In the genomic region with DNA sequence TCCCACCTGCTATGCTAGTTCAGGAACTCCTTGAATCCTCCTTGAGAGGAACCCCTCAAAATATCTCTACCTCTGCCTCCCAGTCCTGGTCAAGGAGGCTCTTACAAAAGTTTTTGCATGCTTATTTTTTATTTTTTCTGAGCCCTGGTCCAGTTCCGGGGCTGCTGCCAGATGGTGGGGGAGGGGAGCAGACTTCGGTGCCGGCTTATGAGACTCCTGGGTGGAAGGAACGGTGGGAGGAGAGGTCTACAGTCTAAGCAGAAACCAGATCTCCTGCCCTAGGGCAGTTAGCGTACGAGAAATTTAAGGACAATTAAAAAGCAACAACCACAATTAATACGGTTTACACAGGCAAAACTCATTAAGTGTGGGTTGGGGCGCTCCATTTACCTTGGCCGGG, we compare ENCODE assay signal across 11 mouse cellular contexts.
DNase-seq lines count a peak whose midpoint lies in the region; ATAC-seq and TF ChIP-seq lines count a peak whose summit lies in the region.
"Had no signal": no experiment of that assay in that cellular context is flagged by ENCODE, and none has a peak within 500 bp of the region (broad histone marks: within the 10 kb centered on the region; RNA-seq: fewer than 3 reads in every experiment).

No protein-coding gene starts in this region.

- 33% methylated on average over 9 of the region's 9 CpGs for WGBS in hindbrain, embryonic 12.5 days
- WGBS in hindbrain, postnatal 0 days: 29% methylated on average over 9 of the region's 9 CpGs
- WGBS in embryonic facial prominence, embryonic 12.5 days: 7% methylated on average over 9 of the region's 9 CpGs
- WGBS in kidney, embryonic 16.5 days: 20% methylated on average over 9 of the region's 9 CpGs
- WGBS in neural tube, embryonic 14.5 days: 16% methylated on average over 9 of the region's 9 CpGs
- 57% methylated on average over 9 of the region's 9 CpGs for WGBS in liver, embryonic 12.5 days (ENCODE audit: insufficient replicate concordance)

- peaks cover 30% of the 10 kb centered on the region for H3K4me1 ChIP-seq in hindbrain, embryonic 12.5 days
- peaks cover 21% of the 10 kb centered on the region for H3K4me1 ChIP-seq in hindbrain, postnatal 0 days (ENCODE audit: insufficient read depth, low read length)
- peaks cover 71% of the 10 kb centered on the region for H3K4me1 ChIP-seq in embryonic facial prominence, embryonic 12.5 days
- peaks cover 75% of the 10 kb centered on the region for H3K4me1 ChIP-seq in kidney, embryonic 16.5 days (ENCODE audit: insufficient read depth, low read length)
- peaks cover 22% of the 10 kb centered on the region for H3K4me1 ChIP-seq in neural tube, embryonic 14.5 days (ENCODE audit: control insufficient read depth, insufficient read depth, low read length)
- H3K4me1 ChIP-seq in liver, embryonic 12.5 days: peaks cover 4% of the 10 kb centered on the region; the same call in 1 of the 2 replicates

- no peak for DNase-seq in hindbrain, postnatal 0 days (ENCODE audit: low spot score)
- DNase-seq in spleen, postnatal 14 days (ENCODE audit: low spot score in 2 of 2): no peak
- DNase-seq: forebrain, postnatal 0 days; midbrain, embryonic 14.5 days had no signal

- ATAC-seq in hindbrain, embryonic 12.5 days (ENCODE audit: low FRiP score): no peak
- no peak for ATAC-seq in hindbrain, postnatal 0 days
- no peak for ATAC-seq in embryonic facial prominence, embryonic 12.5 days (ENCODE audit: insufficient number of reproducible peaks, insufficient read depth, low FRiP score, low TSS enrichment)
- ATAC-seq in kidney, embryonic 16.5 days (ENCODE audit: low FRiP score, low TSS enrichment): peak; percentile 21; the same call in 1 of the 2 replicates
- peak; percentile 35; the same call in 1 of the 2 replicates for ATAC-seq in neural tube, embryonic 14.5 days (ENCODE audit: low read depth)
- no peak for ATAC-seq in liver, embryonic 12.5 days
- ATAC-seq: forebrain, postnatal 0 days; Patski had no signal

- TF ChIP-seq CTCF in hindbrain, postnatal 0 days (IDR thresholded peaks at IDR 0.05; ENCODE audit: low read depth): no peak

- 0 out of 2 replicates have a peak overlapping the region, but pooled peaks have one; percentile 71 for H3K27ac ChIP-seq in hindbrain, embryonic 12.5 days
- H3K27ac ChIP-seq in hindbrain, postnatal 0 days: no peak overlapping the region
- peak overlapping the region; percentile 91 for H3K27ac ChIP-seq in embryonic facial prominence, embryonic 12.5 days
- peak overlapping the region; percentile 96 for H3K27ac ChIP-seq in kidney, embryonic 16.5 days (ENCODE audit: low read length)
- H3K27ac ChIP-seq in neural tube, embryonic 14.5 days (ENCODE audit: low read depth, low read length): no peak overlapping the region
- H3K27ac ChIP-seq in liver, embryonic 12.5 days: no peak overlapping the region
- H3K27ac ChIP-seq: layer of hippocampus, adult 2 months had no signal

- no peak overlapping the region for H3K4me3 ChIP-seq in hindbrain, embryonic 12.5 days
- no peak overlapping the region for H3K4me3 ChIP-seq in hindbrain, postnatal 0 days (ENCODE audit: low read length)
- no peak overlapping the region for H3K4me3 ChIP-seq in embryonic facial prominence, embryonic 12.5 days
- H3K4me3 ChIP-seq in kidney, embryonic 16.5 days (ENCODE audit: low read length): no peak overlapping the region
- no peak overlapping the region for H3K4me3 ChIP-seq in neural tube, embryonic 14.5 days (ENCODE audit: low read depth, low read length)
- no peak overlapping the region for H3K4me3 ChIP-seq in liver, embryonic 12.5 days
- H3K4me3 ChIP-seq: layer of hippocampus, adult 2 months had no signal

- H3K36me3 ChIP-seq in hindbrain, embryonic 12.5 days: no peaks in the 10 kb centered on the region
- H3K36me3 ChIP-seq in hindbrain, postnatal 0 days (ENCODE audit: insufficient read depth, low read length): no peaks in the 10 kb centered on the region
- no peaks in the 10 kb centered on the region for H3K36me3 ChIP-seq in embryonic facial prominence, embryonic 12.5 days
- H3K36me3 ChIP-seq in kidney, embryonic 16.5 days (ENCODE audit: insufficient read depth, low read length): no peaks in the 10 kb centered on the region
- H3K36me3 ChIP-seq in neural tube, embryonic 14.5 days (ENCODE audit: control insufficient read depth, insufficient read depth, low read length): no peaks in the 10 kb centered on the region
- H3K36me3 ChIP-seq in liver, embryonic 12.5 days: no peaks in the 10 kb centered on the region

- H3K4me2 ChIP-seq in hindbrain, embryonic 12.5 days (replicated peaks): no peak overlapping the region
- H3K4me2 ChIP-seq in hindbrain, postnatal 0 days (ENCODE audit: low read depth, low read length): no peak overlapping the region
- 0 out of 2 replicates have a peak overlapping the region, but pooled peaks have one; percentile 6 for H3K4me2 ChIP-seq in embryonic facial prominence, embryonic 12.5 days (replicated peaks)
- peak overlapping the region; percentile 22 for H3K4me2 ChIP-seq in kidney, embryonic 16.5 days (replicated peaks; ENCODE audit: low read depth, low read length)
- no peak overlapping the region for H3K4me2 ChIP-seq in neural tube, embryonic 14.5 days (ENCODE audit: low read depth, low read length)
- H3K4me2 ChIP-seq in liver, embryonic 12.5 days: no peak overlapping the region

- H3K9me3 ChIP-seq in hindbrain, embryonic 12.5 days (replicated peaks): no peaks in the 10 kb centered on the region
- no peaks in the 10 kb centered on the region for H3K9me3 ChIP-seq in hindbrain, postnatal 0 days (ENCODE audit: low read length)
- no peaks in the 10 kb centered on the region for H3K9me3 ChIP-seq in embryonic facial prominence, embryonic 12.5 days
- H3K9me3 ChIP-seq in kidney, embryonic 16.5 days (ENCODE audit: low read length): no peaks in the 10 kb centered on the region
- H3K9me3 ChIP-seq in neural tube, embryonic 14.5 days (ENCODE audit: control insufficient read depth, low read length): no peaks in the 10 kb centered on the region
- no peaks in the 10 kb centered on the region for H3K9me3 ChIP-seq in liver, embryonic 12.5 days (replicated peaks)

- no peak overlapping the region for H3K9ac ChIP-seq in hindbrain, embryonic 12.5 days
- no peak overlapping the region for H3K9ac ChIP-seq in hindbrain, postnatal 0 days (replicated peaks; ENCODE audit: low read length)
- no peak overlapping the region for H3K9ac ChIP-seq in embryonic facial prominence, embryonic 12.5 days
- H3K9ac ChIP-seq in kidney, embryonic 16.5 days (replicated peaks; ENCODE audit: low read length): 0 out of 2 replicates have a peak overlapping the region, but pooled peaks have one; percentile 6
- H3K9ac ChIP-seq in neural tube, embryonic 14.5 days (replicated peaks; ENCODE audit: low read depth, low read length): no peak overlapping the region
- H3K9ac ChIP-seq in liver, embryonic 12.5 days: no peak overlapping the region
- H3K9ac ChIP-seq: forebrain, postnatal 0 days had no signal

- H3K27me3 ChIP-seq in hindbrain, embryonic 12.5 days: peaks cover 10% of the 10 kb centered on the region; the same call in 1 of the 2 replicates
- H3K27me3 ChIP-seq in hindbrain, postnatal 0 days (ENCODE audit: insufficient read depth, low read length): no peaks in the 10 kb centered on the region
- H3K27me3 ChIP-seq in embryonic facial prominence, embryonic 12.5 days: no peaks in the 10 kb centered on the region
- H3K27me3 ChIP-seq in kidney, embryonic 16.5 days (ENCODE audit: insufficient read depth, low read length): no peaks in the 10 kb centered on the region
- no peaks in the 10 kb centered on the region for H3K27me3 ChIP-seq in neural tube, embryonic 14.5 days (ENCODE audit: control insufficient read depth, insufficient read depth, low read length)
- peaks cover 13% of the 10 kb centered on the region; the same call in 1 of the 2 replicates for H3K27me3 ChIP-seq in liver, embryonic 12.5 days (replicated peaks)
- H3K27me3 ChIP-seq: Patski had no signal

Comparison
In these comparisons a context has a peak if more than half of its experiments do, and no peak if none do; other contexts are left out.
1. H3K27ac ChIP-seq: peak in hindbrain, embryonic 12.5 days (single experiment), embryonic facial prominence, embryonic 12.5 days (single experiment) and kidney, embryonic 16.5 days (single experiment); none in hindbrain, postnatal 0 days (single experiment), neural tube, embryonic 14.5 days (single experiment) and liver, embryonic 12.5 days (single experiment).
2. ATAC-seq: peak in kidney, embryonic 16.5 days (single experiment) and neural tube, embryonic 14.5 days (single experiment); none in hindbrain, embryonic 12.5 days (single experiment), hindbrain, postnatal 0 days (single experiment), embryonic facial prominence, embryonic 12.5 days (single experiment) and liver, embryonic 12.5 days (single experiment).
3. H3K4me2 ChIP-seq: peak in embryonic facial prominence, embryonic 12.5 days (single experiment) and kidney, embryonic 16.5 days (single experiment); none in hindbrain, embryonic 12.5 days (single experiment), hindbrain, postnatal 0 days (single experiment), neural tube, embryonic 14.5 days (single experiment) and liver, embryonic 12.5 days (single experiment).